Mouse (Mus musculus) liver, adult (tissue): ENCODE data around the gene Cops7b.

Experiments used
- GATA4 ChIP-seq: IDR thresholded peaks from 2 replicates; pipeline ENCODE4 v1.6.1; 2014; ENCODE audit warnings: mild to moderate bottlenecking, low read length; ENCODE audit not compliant: insufficient replicate concordance

Gene Cops7b

DNA sequence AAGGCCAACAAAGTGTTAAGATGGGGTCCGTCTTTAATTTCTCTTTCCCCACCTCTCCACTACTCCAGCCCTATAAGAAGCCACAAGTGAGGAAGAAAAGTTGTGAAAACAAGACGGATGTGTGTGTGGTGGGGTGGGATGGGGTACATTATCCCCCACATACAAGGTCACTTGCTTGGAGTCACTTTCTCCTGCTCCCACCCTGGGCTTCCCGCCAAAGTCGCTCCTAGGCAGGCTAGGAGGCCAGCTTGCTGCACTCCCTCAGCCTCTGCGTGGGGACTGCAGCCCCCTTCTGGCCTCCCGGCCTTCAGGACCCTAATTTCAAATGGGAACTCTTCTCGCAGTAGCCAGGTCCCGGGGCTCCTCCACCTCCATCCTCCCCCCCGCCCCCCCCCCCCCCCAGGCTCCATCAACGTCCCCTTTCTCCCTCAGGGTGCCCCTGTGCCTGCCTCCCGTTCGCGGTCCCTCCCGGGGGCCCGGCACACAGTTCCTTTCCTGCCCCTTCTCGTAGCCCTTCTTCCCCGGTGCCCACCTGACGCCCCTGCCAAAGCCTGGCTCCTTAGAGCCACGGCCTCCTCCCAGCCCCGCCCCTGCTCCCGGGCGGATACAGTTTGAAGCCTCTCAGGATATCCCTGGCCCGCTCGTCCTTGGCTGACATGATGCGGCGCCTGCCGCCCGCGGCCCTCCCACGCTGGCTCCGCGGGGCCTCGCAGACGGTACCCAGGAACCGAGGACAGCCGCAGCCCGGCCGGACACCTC, 833 bp upstream of the Cops7b start:
- no peak; the same call in 1 of the 2 replicates for TF ChIP-seq GATA4

DNA sequence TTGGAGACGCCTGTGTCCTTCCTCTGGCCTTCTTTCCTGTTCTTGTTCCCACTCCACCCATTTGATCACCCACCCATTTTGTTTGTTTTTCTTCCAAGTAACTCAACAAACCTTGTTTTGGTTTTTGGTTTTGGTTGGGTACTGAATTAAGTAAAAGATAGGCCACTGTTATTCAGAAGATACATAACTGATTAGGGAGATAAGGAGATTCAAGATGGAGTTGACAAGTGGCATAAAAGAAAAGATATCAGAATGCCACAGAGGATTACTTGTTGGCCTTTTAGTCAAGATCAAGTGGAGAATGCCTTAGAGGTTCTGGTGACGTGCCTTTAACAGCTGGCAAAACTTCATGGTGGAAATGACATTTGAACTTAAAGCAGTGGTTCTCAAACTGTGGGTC, 1.0 kb downstream of the Cops7b start:
- TF ChIP-seq GATA4, result no peak

DNA sequence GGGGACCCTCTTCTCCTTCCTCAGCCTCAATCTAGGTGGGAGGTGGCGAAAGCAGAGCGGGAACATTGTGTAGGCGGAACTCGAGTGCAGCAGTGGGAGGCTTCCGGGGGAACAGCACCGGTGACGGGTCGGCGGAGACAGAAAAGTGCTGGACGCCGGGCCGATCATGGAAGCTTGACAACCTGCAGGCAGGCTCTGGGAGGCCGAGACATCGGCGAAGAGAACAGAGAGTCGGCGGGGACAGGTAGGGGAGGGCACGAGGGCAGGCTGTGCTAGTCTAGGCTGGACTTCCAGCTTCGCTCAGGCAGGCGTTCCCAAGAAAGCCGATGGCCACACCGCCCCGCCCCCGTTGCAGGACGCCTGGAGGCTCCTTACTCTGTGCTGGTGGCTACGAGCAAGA, 4.3 kb downstream of the Cops7b start:
- TF ChIP-seq GATA4, result peak; percentile 48; the same call in 1 of the 2 replicates

DNA sequence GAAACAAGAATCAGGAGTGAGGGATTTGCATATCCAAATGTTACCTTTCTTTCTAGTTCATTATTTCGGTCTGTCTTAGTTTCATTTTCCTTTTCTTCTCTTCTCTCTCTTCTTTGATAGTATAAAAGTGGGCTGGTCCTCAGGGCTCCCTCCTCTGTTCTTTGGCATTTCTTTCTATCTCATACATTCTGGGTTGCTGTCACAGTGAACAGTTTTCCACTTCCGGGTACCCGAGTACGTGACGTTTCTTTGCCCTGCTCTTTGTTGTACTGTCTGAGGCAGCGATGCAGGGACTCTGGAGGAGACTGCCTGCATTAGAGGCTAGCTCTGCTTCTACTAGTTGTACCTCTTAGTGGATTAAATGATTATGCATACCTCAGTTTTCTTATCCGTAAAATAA, 11.8 kb downstream of the Cops7b start:
- TF ChIP-seq GATA4, result no peak

DNA sequence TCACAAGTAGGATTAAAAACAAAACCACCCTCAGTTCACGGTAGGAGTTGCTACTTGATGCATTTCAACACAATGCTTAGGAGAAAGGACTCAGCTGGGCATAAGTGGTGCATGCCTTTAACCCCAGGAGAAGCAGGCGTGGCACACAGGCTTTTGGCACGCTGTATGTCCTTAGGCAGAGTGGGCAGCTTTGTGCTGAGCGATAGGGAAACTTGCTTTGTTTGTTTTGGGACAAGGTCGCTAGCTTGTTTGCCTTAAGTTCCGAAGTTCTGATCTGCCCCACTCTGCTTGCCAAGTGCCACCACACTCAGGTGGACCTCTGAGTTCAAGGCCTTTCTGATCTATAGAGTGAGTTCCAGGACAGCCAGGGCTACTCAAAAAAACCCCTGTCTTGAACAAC, 12.6 kb downstream of the Cops7b start:
- no peak; the same call in 1 of the 2 replicates for TF ChIP-seq GATA4

DNA sequence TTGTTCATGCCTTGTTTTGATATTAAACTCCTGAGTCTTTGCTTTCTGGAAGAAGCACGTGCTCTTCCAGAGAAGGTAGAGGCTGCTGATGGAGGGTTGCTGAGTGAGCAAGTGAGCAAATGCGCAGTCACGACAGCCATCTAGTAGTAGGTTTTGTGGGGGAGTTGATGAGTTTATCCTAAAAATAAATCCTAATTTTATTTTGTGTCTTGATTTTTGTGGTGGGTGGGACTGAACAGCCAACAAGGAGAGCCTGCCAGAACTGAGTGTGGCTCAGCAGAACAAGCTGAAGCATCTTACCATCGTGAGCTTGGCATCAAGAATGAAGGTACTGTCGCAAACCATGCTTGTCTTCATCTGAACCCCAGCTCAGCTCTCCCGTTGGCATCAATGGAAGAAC, 13.8 kb downstream of the Cops7b start:
- TF ChIP-seq GATA4, result no peak

DNA sequence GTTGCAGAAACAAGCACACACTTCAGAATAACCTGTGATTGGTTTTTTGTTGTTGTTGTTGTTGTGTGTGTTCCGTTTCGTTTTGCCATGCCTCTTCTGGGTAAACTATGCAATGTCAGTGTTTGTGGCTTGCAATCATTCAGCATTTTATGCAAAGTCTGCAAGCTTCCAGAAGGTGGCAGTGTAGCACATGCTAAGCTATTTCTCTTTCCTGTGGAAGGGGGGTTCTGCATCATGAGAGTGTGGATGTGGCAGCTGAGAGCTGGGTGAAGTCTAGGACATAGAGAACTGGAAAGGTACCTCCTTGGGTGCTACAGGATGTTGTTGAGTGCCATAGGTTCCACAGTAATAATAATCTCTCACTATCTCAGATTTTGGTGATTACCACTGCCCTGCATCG, 15.8 kb downstream of the Cops7b start:
- TF ChIP-seq GATA4, result no peak

DNA sequence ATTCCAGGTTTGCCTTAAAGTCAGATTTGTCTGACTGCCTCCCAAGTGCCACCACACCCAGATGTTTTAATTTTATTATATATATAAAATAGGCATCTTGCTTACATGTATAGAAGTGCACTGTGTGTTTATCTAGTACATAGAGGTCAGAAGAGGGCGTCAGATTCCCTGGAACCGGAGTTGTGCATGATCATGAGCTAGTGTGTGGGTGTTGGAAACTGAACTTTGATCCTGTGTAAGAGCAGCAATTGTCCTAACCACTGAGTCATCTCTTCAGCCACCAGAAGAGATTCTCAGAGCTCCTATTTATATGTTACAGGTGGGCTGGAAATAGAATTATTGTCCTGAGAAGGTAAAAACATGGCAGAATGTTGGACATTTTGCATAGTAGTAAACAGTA, 17.4 kb downstream of the Cops7b start:
- TF ChIP-seq GATA4, result no peak

DNA sequence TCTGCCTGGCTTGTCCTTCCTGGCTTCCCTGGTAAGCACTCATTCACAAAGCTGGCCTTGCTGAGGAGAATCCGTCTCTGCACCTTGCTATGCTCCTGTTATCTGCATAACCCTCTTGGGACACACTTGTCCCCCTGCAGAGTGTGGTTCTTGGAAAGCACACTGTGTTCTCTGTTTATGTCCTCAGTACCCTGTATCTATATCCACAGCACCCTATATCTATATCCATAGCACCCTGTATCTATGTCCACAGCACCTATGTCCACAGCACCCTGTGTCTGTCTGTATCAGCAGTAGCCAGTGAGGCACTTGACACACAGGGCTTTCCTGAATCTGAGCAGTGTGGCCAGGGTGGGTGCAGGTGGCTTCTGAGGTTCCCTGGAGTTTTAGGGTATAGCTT, 28.2 kb downstream of the Cops7b start:
- TF ChIP-seq GATA4, result no peak

DNA sequence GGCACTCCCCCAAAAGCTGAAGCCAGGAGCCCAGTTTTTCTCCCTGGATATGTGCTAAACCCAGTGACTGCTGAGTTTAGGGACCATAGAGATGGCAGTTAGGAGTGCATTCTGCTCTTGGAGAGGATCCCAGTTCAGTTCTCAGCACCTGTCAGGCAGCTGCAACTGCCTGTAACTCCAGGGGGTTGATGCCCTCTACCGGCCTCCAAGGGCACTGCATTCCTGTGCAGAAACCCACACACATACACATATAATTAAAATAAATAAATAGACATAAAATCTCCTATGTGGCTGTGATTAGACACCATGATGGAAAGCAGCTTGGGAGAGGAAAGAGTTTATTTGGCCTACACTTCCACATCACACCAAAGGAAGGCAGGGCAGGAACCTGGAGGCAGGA, 29.4 kb downstream of the Cops7b start:
- no peak for TF ChIP-seq GATA4

DNA sequence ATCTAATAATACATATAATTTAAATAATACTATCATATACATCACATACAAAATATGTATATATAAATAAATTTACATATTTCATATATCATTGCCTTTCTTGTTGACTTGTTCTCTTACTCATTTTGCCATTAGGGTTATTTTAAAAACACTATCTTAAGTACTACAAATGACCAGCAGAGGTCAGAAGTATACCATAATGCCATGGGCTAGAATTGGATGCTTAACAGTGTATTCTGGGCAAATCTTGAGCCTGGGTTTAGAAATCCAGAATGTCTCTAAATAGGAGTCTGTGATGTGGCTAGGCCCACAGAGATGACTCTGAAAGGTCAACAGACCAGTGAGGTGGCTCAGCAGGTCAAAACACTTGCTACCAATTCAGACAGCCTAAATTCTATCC, 31.6 kb downstream of the Cops7b start:
- no peak for TF ChIP-seq GATA4

DNA sequence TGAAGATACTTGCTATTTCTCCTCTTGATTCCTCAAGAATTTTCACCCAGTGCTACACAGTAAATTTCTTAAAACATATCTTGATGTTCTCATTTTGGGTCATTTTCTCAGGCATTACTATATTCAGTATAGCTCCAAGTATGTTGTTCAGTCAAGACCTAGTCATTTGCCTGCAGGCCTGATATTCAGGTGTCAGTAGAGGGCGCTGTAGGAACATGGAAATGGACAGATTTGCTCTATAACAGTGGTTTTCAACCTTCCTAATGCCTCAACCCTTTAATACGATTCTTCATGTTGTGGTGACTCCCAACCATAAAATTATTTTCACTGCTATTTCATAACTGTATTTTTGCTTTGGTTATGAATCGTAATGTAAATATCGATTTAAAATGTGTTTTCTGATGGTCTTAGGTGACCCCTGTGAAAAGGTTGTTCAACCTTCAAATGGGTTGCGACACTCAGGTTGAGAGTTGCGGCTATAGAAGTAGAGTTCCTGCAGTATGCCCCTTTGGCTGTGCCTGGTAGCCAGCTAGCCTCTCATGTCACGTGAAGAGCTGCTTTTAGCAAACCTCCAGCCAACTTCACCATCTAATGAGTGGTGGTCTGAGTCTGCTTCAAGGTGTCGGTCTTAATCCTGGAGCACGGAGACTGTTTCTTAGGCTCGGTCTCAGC, 35.9 kb downstream of the Cops7b start:
- no peak for TF ChIP-seq GATA4

DNA sequence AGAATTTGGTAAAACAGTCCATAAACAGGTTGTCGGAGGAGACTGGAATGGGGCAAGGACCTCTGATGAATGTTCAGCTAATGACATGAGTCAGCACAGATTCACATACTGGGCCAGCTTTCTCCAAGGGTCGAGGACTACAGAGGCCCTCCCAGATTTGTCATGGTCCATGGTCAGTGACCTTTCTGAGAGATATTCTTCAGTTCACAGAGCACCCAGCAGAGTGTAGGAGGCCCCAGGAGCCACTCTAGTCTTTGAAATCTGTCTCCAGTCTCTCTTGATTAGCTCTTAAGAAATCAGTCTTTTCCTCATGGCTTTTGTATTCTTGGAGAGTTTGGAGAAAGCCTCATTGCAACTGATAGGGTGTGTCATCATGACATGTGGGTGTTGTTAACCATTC, 39.6 kb downstream of the Cops7b start:
- no peak for TF ChIP-seq GATA4

DNA sequence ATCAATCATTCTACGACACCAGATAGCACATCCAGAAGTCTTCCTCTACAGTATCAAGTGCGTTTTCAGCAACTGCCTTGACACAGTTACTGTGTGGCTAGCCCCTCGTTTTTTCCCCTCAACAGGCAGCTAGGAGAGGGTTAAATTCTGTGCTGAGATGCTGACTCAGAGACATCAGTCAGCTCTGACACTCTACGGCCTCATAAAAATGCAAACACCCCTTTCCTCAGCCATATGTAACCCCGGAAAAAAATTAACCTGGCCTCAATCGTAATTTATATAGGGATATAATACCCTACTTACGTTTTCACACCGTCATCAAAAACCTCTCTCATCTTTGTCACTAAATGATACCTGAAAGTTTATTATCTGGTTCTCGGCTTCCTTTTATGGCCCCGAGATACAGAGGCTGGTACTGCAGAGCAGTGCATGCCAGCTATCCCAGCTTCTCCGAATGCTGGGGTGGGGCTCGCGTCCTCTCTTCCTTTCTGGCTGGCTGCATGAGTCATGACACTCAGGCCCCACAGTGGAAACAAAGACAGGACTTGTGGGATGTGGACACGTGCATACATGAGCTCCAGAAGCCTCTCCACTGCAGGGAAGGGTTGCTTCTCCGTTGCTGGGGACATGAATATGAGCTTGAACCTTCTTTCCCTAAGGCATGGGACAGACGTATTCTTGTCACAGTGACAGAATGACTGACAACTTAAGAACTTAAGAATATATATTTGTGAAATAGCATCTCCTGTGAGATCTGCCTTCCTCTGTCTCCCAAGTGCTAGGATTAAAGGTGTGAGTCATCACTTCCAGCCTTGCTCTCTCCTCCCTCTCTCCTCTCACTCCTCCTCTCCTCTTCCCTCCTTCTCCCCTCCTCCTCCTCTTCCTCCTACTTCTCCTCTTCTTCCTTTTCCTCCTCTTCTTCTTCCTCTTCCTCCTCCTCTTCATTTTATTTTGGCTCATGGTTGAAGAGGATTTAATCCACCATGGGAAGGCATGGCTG, 40.6 kb downstream of the Cops7b start:
- TF ChIP-seq GATA4, result no peak

DNA sequence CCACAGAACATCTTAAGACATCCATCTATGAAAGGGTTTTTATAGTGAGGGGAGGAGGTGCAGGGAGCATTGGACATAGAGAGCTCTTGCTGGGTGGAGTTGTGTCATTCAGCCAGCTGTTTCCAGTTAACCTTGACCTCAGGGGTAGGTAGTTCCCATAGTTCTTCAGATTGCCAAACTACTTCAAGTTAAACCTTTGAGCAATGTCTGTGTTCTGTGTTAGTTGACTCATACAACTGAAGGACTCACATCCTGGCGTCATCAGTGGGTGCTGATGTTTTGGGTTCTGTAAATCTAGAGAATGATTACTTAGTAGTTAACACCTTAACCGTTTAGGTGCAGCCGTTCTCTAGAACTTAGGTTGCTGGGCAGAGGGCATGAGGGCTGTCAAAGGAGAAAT, 45.6 kb downstream of the Cops7b start:
- TF ChIP-seq GATA4, result no peak

DNA sequence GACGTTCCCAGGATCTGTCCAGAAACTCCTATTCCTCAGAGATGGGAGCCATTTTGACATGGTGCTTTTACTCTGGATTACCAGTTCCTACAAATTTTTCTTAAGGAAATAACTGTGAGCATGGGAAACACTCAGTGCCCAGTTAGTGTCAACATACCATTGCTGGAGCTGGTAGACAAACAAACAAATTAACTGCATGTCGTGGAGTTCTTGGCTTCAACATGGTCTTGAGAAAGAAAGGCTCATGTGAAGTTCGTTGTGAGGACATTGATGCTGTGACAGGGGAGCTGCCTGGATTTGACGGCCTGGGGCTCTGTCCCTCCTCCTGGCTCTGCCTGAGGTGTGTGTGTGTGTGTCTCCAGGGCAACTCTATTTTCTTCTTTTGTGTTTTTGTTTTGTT, 47.2 kb downstream of the Cops7b start:
- TF ChIP-seq GATA4, result no peak

DNA sequence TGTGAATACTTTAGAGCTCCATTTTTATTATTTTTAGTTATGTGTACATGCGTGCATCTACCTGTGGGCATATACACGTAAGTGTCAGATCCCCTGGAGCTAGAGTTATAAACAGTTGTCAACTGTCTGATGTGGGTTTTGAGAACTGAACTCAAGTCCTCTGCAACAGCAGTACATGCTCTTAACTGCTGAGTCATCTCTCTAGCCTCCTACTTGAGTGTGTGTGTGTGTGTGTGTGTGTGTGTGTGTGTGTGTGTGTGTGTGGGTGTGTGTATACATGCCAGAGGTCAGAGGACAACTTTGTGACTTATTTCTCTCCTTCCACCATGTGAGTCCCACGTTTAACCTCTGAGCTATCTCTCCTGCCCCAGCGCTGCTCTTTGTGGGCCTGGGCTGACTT, 47.8 kb downstream of the Cops7b start:
- no peak for TF ChIP-seq GATA4
